Mouse (Mus musculus) neutrophil, adult 5-6 weeks (primary cell): ENCODE data around the gene Inf2. TPM values are rescaled to one million over a fixed set of nuclear protein-coding genes. Genes with fewer than 3 reads are reported as not detected.

Source experiments
- total RNA-seq: library from RNA; stranded (forward); fragments of 200-1000 nt; gene quantifications from 2 replicates; pipeline ENCODE4 v1.2.3, GENCODE M21; 2017

Gene Inf2
- total RNA-seq, 1 experiment from 2014 or later: 5.8 TPM

Other genes with a start within 250 kb of the Inf2 start
- gene A530016L24Rik, start 99.3 kb upstream of the Inf2 start, total RNA-seq: not detected in 2 replicates
- not detected in 2 replicates for gene Tmem179, start 72.0 kb upstream of the Inf2 start, total RNA-seq
- gene Adssl1, start 31.3 kb downstream of the Inf2 start, total RNA-seq: 39.0 and 45.2 TPM in 2 replicates
- 45.4 and 52.7 TPM in 2 replicates for gene Siva1, start 55.9 kb downstream of the Inf2 start, total RNA-seq
- gene Akt1, start 86.1 kb downstream of the Inf2 start, total RNA-seq: 197 and 218 TPM in 2 replicates
- 13.4 and 15.0 TPM in 2 replicates for gene Zbtb42, start 90.0 kb downstream of the Inf2 start, total RNA-seq
- gene Cep170b, start 131.7 kb downstream of the Inf2 start, total RNA-seq: 4.8 and 5.7 TPM in 2 replicates
- gene Pld4, start 171.9 kb downstream of the Inf2 start, total RNA-seq: 98.0 and 114 TPM in 2 replicates
- gene Ahnak2, start 213.9 kb downstream of the Inf2 start, total RNA-seq: not detected in 2 replicates
- 0.37 and 0.70 TPM in 2 replicates for gene Clba1, start 220.2 kb downstream of the Inf2 start, total RNA-seq
- gene Cdca4, start 240.6 kb downstream of the Inf2 start, total RNA-seq: 30.7 and 32.0 TPM in 2 replicates